Mouse (Mus musculus): ENCODE results near the gene Ift57. TPM values are rescaled to one million over a fixed set of nuclear protein-coding genes. Genes with fewer than 3 reads are reported as not detected.

The Ift57 gene
- polyA plus RNA-seq, 1 experiment from 2014 or later: 22.6 TPM

- DNase-seq (ENCODE audit: low spot score) (peak; percentile 78), ATAC-seq (peak; percentile 77)
Measured at GRCm38 (mm10) chr16:49766326-49766725, 67.3 kb downstream of the Ift57 start.

GRCm38 (mm10) chr16:49768491-49769031 lies 69.5 kb downstream of the Ift57 start:
- H3K4me3 ChIP-seq (ENCODE audit: low read depth, low read length): no peak overlapping the region
- no peaks in the 10 kb centered on the region; the same call in 1 of the 2 replicates for H3K36me3 ChIP-seq (ENCODE audit: insufficient read depth, low read length)
- DNase-seq (ENCODE audit: low spot score) (no peak), ATAC-seq (no peak)
- no peaks in the 10 kb centered on the region for H3K4me1 ChIP-seq (ENCODE audit: insufficient read depth, low read depth, low read length)
- WGBS: 94% methylated on average over 4 of the region's 4 CpGs
- TF ChIP-seq CTCF (IDR thresholded peaks at IDR 0.05) (no peak), EP300 (IDR thresholded peaks at IDR 0.05) (no peak)
- H3K9me3 ChIP-seq (ENCODE audit: low read length): no peaks in the 10 kb centered on the region
- no peak overlapping the region for H3K9ac ChIP-seq (replicated peaks; ENCODE audit: low read depth)
- H3K27ac ChIP-seq (ENCODE audit: low read length): no peak overlapping the region
- no peak overlapping the region for H3K4me2 ChIP-seq (replicated peaks; ENCODE audit: low read depth, low read length)
- H3K27me3 ChIP-seq (replicated peaks; ENCODE audit: insufficient read depth, low read length): no peaks in the 10 kb centered on the region

More at GRCm38 (mm10) chr16:49766326-49766725, 67.3 kb downstream of the Ift57 start:
- H3K4me2 ChIP-seq (replicated peaks; ENCODE audit: low read depth, low read length): no peak overlapping the region
- H3K27ac ChIP-seq (ENCODE audit: low read length): no peak overlapping the region
- H3K9me3 ChIP-seq (ENCODE audit: low read length): no peaks in the 10 kb centered on the region
- H3K4me3 ChIP-seq (ENCODE audit: low read depth, low read length): no peak overlapping the region
- no peak overlapping the region for H3K9ac ChIP-seq (replicated peaks; ENCODE audit: low read depth)
- H3K36me3 ChIP-seq (ENCODE audit: insufficient read depth, low read length): no peaks in the 10 kb centered on the region; the same call in 1 of the 2 replicates
- H3K4me1 ChIP-seq (ENCODE audit: insufficient read depth, low read depth, low read length): no peaks in the 10 kb centered on the region
- peak; percentile 79 for TF ChIP-seq CTCF (IDR thresholded peaks at IDR 0.05)
- no peak for TF ChIP-seq EP300 (IDR thresholded peaks at IDR 0.05)
- 37% methylated on average over 3 of the region's 3 CpGs for WGBS
- H3K27me3 ChIP-seq (replicated peaks; ENCODE audit: insufficient read depth, low read length): no peaks in the 10 kb centered on the region

- H3K4me3 ChIP-seq (ENCODE audit: low read depth, low read length): no peak overlapping the region
- no peaks in the 10 kb centered on the region for H3K36me3 ChIP-seq (ENCODE audit: insufficient read depth, low read length)
- 0 out of 2 replicates have a peak overlapping the region, but pooled peaks have one; percentile 10 for H3K27ac ChIP-seq (ENCODE audit: low read length)
- ATAC-seq (peak; percentile 48; the same call in 1 of the 2 replicates), DNase-seq (ENCODE audit: low spot score) (peak; percentile 28)
- H3K9me3 ChIP-seq (ENCODE audit: low read length): no peaks in the 10 kb centered on the region
- no peak overlapping the region for H3K4me2 ChIP-seq (replicated peaks; ENCODE audit: low read depth, low read length)
- TF ChIP-seq CTCF (IDR thresholded peaks at IDR 0.05) (no peak), EP300 (IDR thresholded peaks at IDR 0.05) (no peak)
- H3K9ac ChIP-seq (replicated peaks; ENCODE audit: low read depth): no peak overlapping the region
- H3K4me1 ChIP-seq (ENCODE audit: insufficient read depth, low read depth, low read length): no peaks in the 10 kb centered on the region
- 67% methylated on average over 2 of the region's 2 CpGs for WGBS
- H3K27me3 ChIP-seq (replicated peaks; ENCODE audit: insufficient read depth, low read length): no peaks in the 10 kb centered on the region
Measured at GRCm38 (mm10) chr16:49769831-49770261, 70.8 kb downstream of the Ift57 start.

GRCm38 (mm10) chr16:49770320-49771189 lies 71.5 kb downstream of the Ift57 start:
- H3K27ac ChIP-seq (ENCODE audit: low read length): 0 out of 2 replicates have a peak overlapping the region, but pooled peaks have one; percentile 10
- no peaks in the 10 kb centered on the region for H3K4me1 ChIP-seq (ENCODE audit: insufficient read depth, low read depth, low read length)
- H3K4me2 ChIP-seq (replicated peaks; ENCODE audit: low read depth, low read length): no peak overlapping the region
- no peaks in the 10 kb centered on the region for H3K36me3 ChIP-seq (ENCODE audit: insufficient read depth, low read length)
- TF ChIP-seq CTCF (IDR thresholded peaks at IDR 0.05): no peak
- peak; percentile 63 for TF ChIP-seq EP300 (IDR thresholded peaks at IDR 0.05)
- H3K4me3 ChIP-seq (ENCODE audit: low read depth, low read length): no peak overlapping the region
- DNase-seq (ENCODE audit: low spot score): peak; percentile 46
- no peak for ATAC-seq
- no peaks in the 10 kb centered on the region for H3K27me3 ChIP-seq (replicated peaks; ENCODE audit: insufficient read depth, low read length)
- no peaks in the 10 kb centered on the region for H3K9me3 ChIP-seq (ENCODE audit: low read length)
- WGBS: 72% methylated on average over 12 of the region's 12 CpGs
- H3K9ac ChIP-seq (replicated peaks; ENCODE audit: low read depth): no peak overlapping the region

- DNase-seq (ENCODE audit: low spot score) (no peak), ATAC-seq (no peak)
- WGBS: 73% methylated on average over 7 of the region's 7 CpGs
Measured at GRCm38 (mm10) chr16:49771609-49772396, 72.8 kb downstream of the Ift57 start.

GRCm38 (mm10) chr16:49772576-49772975 lies 73.5 kb downstream of the Ift57 start:
- Histone ChIP-seq H3K4me3 (ENCODE audit: low read depth, low read length) (no peak overlapping the region), H3K9me3 (ENCODE audit: low read length) (no peaks in the 10 kb centered on the region), H3K36me3 (ENCODE audit: insufficient read depth, low read length) (no peaks in the 10 kb centered on the region), H3K27me3 (replicated peaks; ENCODE audit: insufficient read depth, low read length) (no peaks in the 10 kb centered on the region), H3K4me2 (replicated peaks; ENCODE audit: low read depth, low read length) (no peak overlapping the region), H3K9ac (replicated peaks; ENCODE audit: low read depth) (no peak overlapping the region), H3K27ac (ENCODE audit: low read length) (no peak overlapping the region), H3K4me1 (ENCODE audit: insufficient read depth, low read depth, low read length) (no peaks in the 10 kb centered on the region)
- ATAC-seq (no peak), DNase-seq (ENCODE audit: low spot score) (no peak)
- WGBS: 6% methylated on average over 1 of the region's 1 CpGs
- no peak for TF ChIP-seq CTCF (IDR thresholded peaks at IDR 0.05)
- TF ChIP-seq EP300 (IDR thresholded peaks at IDR 0.05): no peak

More at GRCm38 (mm10) chr16:49771609-49772396, 72.8 kb downstream of the Ift57 start:
- no peaks in the 10 kb centered on the region for H3K9me3 ChIP-seq (ENCODE audit: low read length)
- H3K36me3 ChIP-seq (ENCODE audit: insufficient read depth, low read length): no peaks in the 10 kb centered on the region
- H3K27ac ChIP-seq (ENCODE audit: low read length): no peak overlapping the region
- no peak overlapping the region for H3K4me3 ChIP-seq (ENCODE audit: low read depth, low read length)
- no peak overlapping the region for H3K4me2 ChIP-seq (replicated peaks; ENCODE audit: low read depth, low read length)
- no peaks in the 10 kb centered on the region for H3K27me3 ChIP-seq (replicated peaks; ENCODE audit: insufficient read depth, low read length)
- no peak overlapping the region for H3K9ac ChIP-seq (replicated peaks; ENCODE audit: low read depth)
- no peaks in the 10 kb centered on the region for H3K4me1 ChIP-seq (ENCODE audit: insufficient read depth, low read depth, low read length)
- no peak for TF ChIP-seq CTCF (IDR thresholded peaks at IDR 0.05)
- TF ChIP-seq EP300 (IDR thresholded peaks at IDR 0.05): no peak

Measured in lung, postnatal 0 days (tissue).